Mouse (Mus musculus): ENCODE data around the gene Erc1.
A peak's percentile ranks its signal among the peaks of the same experiment; 100 is the strongest.

Erc1 gene

DNA sequence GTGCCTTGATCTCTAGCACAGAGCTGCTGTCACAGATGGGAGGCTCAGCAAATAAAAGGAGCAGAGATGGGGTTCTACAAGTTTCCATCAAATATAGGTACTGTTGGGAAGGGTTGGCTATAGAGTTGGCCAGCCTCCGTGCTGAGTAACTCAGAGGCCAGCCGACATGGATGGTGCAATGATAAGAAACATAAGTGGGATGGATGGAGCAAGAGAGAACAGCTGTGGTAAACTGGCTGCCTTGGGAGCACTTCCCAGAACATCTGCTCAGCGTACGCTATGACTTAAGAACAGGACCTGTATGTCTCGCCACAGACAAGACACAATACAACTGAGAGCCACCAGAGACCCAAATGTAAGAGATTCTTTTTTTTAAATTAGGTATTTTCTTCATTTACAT, 264.8 kb downstream of the Erc1 start:
- peak; percentile 74 for DNase-seq

DNA sequence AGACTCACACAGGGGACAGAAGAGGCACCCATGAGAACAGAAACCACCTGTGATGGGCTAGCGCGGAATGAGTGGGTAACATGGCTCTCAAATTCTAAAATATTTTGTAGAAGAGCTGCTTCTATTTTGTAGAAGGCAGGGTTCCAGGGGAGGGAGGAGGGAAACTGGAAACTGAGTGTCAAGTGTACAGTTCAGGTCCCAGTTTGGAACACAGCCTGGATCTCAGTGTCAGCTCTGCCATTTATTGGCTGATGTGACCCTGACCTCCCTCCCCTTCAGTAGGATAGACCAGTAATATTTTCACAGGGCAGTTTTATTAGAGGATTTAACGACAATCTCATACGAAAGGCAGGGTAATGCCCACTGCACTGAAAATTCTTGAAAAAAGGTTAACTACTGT, 271.3 kb downstream of the Erc1 start:
- DNase-seq, result no peak

DNA sequence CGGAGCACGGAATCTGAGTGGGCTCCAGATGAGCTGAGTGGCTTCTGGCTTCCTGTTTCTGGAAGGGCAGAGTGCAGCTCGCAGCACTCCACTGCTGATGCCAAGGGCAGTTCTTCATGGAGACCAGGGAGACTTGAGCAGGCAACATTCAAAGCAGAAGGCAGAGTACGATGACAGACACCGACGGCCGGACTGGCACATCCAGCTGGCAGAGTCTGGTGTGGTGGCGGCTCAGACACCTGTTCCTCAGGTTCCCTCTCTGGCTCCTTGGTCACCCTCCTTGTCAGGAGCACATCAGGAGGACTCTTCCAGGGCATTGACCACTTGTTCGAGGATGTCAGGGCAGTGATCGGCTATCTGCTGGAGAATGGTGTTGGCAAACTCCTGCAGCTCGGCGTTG, 272.6 kb downstream of the Erc1 start:
- no peak for DNase-seq

DNA sequence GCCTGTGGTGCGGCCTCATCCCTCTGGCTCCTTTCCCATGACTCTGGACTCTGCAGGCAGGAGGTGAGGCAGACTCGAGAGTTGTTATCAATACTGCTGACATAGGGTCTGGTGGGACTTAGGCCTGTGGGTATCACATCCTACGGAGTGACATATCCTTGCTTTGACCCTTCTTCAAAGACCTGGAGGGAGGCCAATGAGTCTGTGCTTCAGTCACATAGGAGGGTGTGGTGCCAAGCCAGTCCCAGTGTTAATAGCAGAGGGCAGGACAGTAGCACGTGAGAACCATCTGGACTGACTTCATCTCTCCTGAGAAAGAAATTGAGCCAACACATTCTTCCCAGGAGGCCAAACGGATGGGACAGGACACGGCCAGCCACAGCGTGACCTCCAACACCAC, 275.7 kb downstream of the Erc1 start:
- peak; percentile 96 for DNase-seq

DNA sequence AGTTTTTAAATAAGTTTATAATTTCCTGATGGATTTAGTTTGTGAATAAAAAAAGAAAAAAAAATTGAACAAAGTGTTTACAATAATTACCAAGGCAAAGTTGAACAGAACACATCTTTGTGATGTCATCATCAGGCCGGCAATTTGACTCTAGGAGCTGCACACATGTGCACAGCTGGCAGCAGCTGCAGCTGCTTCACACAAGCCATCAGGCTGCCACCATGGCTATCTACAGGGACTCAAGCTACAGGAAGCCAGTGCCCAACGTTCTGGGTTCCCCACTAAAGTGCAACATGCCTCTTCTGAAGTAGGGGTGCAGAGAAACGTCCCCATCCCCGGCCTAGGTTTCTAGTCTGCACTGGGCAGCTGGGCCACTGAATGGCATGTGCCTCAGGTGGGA, 277.2 kb downstream of the Erc1 start:
- DNase-seq, result no peak

DNA sequence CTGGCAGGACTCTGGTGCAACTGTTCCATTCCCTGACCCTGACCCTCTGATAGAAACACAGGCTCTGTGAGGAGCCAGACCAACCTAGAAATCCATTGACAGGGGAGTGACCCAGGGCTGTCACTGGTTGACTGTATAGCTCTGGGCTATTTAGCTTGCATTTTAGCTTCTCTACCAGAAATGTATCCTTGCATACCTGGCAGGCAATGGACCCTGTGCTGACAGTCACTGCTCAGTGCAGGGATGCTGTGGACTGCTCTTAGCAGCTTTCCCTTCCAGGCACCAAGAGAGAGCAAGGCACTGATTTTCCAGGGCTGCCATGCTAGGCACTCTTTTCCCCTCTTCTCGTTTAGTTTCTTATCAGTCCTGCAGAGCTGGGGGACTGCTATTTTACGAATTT, 279.6 kb downstream of the Erc1 start:
- DNase-seq, result no peak

DNA sequence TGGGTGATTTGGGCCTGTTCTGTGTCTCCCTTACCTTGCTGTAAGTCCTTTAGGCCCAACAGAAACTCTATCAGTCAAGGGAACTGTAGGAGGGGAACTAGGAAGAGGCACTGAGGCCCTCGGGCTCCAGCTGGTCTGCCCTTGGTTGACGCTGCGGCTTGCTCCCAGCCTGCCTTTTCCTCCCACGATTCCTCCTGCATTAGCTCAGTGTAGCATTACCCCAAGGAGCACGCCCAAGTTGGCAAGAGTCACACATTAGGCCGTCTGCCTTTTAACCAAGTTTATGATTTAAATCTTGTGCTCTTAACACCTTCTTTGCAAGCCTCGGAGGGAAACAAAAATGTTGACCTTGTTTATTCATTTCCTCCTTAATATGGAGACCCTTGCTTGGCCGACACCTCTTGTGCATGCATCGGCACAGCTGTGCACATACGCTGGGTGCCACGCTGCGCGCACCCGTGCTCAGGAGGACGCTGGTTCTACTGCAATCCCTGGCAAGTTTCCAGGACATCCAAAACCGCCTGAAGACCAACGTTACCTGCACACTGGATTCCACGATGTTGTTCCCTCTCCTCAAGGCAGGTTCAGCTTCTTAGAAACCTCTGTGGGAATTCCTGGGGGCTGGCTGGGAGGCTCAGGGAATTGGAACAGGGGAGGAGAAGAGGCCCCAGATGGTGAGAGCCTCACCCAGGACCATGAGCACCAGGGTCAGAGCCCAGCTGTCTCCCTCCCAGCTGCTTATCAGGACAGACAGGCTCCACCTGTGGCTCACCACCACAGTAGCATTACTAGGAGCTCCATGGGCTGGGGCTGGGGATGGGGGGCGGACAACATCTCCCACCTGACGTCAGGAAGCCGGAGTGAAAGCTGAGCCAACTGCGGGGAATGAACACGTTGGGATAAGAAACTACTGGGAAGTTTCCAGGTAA, 282.3 kb downstream of the Erc1 start:
- peak; percentile 93 for DNase-seq

DNA sequence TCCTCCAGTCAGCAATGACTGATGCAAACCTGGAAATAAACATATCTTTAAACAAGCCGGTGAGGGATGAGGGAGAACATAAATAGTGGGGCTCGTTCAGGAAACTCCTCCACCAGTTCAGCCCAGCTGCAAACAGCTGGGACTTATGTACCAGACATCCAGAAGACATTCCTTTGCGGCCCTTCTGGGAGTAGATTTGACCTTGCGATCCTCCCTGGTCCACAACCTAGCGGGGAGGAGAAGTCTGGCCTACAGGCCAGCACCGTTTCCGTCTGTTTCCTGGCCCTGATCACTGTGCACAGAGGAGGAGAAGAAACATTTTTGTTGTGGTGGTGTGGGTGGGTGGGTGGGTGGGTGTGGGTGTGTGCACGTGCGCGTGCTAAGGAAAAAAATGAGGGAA, 285.4 kb downstream of the Erc1 start:
- peak; percentile 92 for DNase-seq

DNA sequence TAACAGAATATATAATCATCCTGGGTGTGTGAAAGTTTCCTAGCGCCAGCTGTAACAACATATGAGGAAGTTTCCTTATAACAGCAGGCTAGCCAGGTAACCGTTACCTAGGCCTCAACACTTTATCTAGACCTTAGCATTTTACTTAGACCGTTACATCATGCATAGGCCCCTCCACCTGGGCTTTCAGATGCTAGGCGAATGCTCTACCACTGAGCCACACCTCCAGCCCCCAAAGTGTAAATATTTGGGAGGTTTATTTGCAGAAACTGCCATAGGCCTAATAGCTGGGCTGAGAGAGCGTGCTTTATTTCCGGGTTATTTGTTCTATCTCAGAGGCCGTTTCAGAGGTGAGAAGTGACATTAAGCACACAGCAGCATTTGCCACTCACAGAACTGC, 289.1 kb downstream of the Erc1 start:
- no peak for DNase-seq

DNA sequence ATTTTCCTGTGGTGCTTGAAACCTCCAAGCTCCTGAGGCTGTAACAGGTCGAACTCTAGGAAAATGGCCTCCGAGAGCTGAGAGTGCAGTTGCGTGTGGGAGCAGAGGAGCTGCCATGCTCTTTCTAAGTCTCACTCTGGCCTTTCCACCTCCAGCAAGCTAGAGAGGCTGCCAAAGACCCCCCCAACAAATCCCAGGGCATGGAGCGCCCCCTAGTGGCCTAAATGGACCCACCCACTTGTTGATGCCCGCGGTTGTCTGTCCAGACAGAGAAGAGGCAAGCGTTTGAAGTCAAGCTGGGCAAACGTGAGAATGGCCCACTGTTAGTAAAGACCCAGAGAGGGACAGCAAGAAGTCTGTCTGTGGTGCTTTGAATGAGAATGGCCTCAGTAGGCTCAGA, 293.5 kb downstream of the Erc1 start:
- no peak for DNase-seq

DNA sequence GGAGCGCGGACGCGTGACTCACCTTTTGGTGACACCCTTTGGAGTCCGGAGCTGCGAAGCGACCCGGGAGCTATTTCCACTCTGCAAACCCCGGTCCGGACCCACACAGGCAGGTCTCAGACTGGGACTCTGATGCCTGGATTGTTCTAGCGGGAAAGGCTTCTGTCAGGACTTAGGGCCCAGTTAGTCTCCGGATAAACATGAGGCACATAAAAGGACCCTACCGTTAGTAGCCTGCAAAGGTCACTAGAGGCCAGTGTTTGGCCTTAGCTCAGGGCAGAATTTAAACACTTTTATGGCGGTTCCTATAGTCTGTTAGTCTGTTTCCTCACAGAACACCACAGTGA, 303.5 kb downstream of the Erc1 start:
- DNase-seq, result no peak

DNA sequence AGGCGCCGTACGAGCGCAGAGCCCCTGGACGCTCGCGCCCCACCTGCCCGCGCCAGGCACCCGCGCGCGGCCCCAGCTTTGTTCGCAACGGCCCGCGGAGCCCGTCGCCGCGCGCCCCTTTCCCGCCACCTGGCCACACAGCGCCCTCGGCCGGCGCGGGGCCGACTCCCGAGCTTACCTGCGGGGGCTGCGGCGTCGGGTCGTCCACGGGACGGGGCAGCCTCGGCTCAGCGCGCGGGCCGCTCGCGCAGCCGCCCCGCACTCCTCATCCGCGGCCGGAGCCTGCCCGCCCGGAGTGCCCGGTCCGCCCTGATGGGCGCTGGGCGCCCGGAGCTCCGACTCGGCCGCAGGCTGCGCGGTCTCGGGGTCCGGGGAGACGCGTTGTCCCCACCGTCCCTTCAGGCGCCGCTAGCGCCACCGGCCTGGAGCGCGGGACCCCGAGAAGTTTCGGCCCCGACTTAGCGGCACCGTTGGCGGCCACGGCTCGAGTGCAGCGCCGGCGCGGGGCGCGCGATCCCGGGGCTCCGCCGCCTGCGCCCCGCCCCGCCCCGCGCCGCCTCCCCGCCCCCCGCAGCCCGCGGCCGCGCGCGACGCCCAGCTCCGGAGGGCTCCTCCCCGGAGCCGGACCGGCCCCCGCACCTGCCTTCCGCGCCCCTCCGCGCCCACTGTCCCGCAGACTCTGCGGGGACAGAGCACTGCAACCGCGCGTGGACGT, 304.0 kb downstream of the Erc1 start, which contains the start of gene Wnt5b:
Gene Wnt5b (minus strand): TSS at position 545 of the 715 bp plus-strand sequence.
- DNase-seq, result no peak

DNA sequence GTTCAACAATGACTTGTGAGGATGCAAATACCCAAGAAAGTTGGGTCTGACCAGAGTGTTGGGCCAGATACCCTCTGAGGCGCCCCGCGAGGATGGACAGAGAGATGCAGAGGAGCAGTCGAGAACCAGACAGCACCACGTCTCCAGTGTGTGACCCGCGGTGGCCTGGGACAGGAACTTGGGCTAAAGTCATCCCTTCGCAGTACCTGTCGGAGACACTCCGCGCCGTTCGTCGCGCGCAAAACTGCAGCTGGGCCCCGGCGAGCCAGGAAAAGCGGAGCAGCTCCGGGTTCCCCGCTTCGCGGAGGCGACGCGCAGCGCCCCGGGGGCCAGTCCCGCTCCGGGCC, 304.5 kb downstream of the Erc1 start:
- no peak for DNase-seq

DNA sequence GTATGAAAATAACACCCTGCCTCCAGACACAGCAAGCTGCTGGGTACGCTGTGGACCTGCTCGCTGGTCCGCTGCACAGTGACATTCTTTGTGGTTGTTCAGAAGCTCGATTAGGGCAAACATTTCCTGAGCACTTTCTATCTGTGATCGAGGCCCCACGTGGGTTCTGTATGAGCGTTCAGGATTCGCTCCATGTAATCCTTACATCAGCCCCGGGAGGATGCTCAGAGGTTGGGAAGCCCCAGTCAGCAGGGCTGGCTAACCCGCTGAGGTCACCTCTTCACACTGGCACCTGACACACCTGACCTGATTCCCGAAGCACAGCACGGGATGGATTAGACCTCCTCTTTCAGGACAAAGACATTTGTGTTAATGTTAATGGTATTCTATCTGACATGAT, 312.1 kb downstream of the Erc1 start:
- DNase-seq, result no peak

DNA sequence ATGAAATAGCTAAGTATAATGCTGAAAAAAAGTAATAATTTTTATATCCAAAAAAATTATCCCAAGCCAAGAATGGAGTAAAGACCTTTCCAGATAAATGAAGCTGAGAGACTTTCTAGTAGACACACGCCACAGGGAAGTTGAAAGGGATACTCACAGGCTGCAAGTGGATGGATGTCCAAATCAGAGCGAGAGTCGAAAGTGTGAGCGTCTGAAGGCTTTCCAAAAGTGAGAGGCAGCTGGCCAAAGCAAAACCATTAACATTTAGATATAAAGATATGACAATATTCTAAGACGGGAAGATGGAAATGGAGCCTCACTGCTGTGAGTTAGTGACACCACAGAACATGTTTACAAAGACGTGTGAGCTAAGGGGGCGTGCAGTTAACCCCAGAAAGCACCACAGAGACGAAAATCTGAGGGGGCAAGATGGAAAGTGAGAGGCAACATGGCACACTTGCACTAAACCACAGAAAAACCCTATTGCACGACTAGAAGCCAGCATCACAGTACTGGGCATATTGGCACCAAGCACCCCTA, 314.7 kb downstream of the Erc1 start:
- no peak for DNase-seq

DNA sequence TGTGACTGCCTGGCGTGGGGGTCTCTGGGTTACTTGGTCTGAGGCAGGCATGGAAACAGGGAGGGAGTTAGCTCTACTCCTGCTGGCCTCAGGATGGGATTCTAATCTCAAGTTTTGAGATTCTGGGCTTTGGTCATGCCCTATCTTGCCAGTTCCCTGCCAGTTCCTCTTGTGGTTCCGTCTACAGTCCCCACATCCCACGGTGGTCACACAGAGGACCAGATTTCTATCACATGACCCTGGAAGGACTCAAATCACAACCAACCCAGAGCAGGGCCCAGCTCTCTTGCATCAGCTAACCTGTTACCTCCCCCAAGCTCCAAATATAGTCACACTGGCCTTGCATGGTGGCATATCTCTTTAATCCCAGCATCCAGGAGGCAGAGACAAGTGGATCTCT, 318.3 kb downstream of the Erc1 start:
- DNase-seq, result no peak

DNA sequence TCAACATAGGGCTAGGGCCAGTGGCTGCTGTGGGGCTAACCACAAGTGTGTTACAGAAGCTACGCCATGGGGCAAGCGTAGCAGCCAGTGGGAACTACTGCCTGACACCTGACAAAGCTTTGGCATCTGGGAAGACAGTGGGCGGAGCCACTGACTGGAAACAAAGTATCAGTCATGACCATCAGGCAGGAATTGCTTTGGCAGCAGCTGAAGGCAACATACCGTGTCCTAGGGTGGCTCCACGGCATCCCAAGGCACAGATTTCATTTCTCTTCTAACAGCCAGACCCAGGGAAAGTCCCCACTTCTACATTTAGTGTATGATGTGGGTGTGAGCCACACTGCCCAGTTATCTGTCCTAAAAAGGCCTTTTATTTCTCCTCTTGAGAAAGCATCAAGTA, 321.5 kb downstream of the Erc1 start:
- no peak for DNase-seq

DNA sequence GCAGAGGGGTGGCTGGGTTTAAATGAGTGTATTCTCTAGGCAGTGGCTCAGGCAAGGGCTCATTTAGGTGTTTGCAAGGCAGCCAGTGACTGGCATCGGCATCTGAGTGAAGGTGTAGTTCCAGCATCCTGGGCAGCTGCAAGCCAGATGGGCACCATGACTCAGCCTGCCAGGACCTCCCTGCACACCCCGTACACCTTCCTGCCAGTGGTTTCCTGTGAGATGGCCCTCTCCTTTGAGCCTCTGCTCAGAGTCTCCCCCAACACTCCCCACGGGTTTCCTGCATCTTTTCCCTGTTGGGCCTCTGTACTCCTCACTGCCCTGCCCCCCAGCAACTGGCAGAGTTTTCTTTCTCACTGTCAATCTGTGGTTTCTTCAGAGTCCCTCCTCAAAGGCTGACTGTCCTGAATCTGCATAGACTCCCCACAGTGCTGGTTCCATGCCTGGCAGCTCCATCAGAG, 326.0 kb downstream of the Erc1 start:
- no peak for DNase-seq

DNA sequence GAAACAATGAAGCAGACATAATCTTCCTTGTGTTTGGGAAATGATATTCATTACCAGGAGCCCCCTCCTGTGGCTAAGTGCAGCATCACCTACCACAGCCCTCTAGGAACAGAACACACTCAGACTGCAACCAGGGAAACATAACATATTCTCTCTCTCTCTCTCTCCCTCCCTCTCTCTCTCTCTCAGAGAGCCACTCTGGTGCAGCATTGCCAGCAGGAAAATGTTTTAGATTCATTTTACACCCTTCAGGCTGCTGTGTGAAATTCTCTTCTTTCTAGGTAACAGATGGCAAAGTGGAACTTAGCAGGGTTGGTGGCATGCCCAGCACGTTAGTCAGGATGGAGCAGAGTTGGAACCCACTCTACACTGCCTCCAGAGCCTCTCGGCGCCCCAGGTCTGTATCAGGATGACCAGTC, 326.5 kb downstream of the Erc1 start:
- DNase-seq, result no peak
